Mouse (Mus musculus) mesoderm, embryonic 11.5 days (tissue): ENCODE measurements around the gene Ppid.

ENCODE experiments used
- DNase-seq: peaks from one replicate; pipeline ENCODE4 v3.0.0-alpha.2; 2012; ENCODE audit warnings: low read depth, low spot score

The Ppid gene

DNA sequence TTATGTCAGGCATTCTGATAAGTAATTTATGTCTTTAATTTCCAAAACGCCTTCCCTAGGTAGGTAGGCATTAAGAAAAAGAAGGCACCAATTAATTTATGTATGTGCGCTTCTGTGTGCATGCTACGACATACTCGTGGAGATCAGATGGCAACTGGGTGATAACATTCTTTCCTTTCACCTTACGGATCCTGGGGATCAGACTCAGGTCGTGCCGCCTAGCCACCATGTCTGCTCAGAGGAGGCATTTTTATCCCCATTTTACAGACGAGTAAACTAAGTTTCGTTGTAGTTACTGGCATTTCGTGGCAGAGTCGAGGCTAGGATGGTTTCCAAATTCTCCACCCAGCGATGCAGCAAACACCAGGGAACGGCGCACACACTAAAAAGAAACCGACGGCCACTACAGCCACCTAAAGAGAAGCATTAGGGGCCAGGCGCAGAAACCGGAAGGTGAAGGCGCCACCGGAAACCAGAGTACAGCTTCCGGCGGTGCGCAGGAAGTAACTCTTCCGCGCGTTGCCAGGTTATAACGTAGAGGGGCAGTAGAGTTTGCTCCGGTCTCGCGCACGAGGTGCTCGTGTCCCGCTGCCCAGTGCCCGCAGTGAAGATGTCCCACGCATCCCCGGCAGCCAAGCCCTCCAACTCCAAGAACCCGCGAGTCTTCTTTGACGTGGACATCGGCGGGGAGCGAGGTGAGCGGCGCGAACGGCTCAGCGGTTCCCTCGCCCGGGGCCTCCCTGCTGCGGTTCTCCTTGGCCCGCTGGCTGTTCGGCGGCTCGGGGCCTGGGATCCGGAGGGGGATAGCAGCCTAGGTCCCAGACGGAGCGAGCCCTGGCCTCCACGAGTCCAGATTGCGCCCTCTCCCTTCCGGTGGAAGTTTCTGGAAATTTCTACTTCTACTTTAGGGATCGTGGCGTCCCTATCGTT is at the start of gene Ppid:
Ppid (plus strand) TSS at position 480 of the 930 bp plus-strand sequence.
- peak; percentile 90 for DNase-seq

GRCm38 (mm10) chr3:79542585-79542984 is 48.6 kb upstream of the Ppid start:
- no peak for DNase-seq

DNA sequence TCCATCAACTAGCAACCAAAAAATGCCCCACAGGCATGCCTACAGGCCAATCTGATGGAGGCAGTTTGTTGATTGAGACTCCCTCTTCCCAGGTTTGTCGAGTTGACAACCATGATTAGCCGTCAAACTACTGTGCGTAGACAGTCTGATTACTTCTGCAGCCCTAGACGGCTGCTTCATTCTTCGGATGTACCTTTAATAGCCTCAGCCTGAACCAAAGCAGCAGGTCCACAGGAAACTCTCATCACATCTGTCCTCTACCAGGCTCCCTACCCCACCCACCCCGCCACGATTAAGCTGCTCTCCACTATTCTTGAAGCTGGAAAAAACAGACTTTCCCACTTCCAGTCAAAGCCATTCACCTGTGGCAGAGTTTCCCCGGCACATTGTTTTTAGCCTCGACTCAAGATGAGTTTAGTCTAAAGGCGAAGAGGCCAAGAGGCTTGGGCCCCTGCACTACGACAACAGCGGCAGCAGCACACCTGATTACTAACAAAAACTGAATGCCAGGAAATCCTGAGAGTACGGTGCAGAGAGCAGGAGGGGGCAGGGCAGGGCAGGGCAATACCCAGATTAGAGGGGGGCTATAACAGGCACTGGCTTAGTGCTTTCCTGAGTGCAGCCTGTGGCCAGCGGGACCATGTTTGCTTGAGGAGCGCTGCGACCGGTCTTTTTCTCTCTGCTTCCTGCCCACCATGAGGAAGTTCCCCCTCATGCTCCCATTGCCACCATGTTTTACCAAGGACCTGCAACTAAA is 42.3 kb upstream of the Ppid start:
- no peak for DNase-seq

DNA sequence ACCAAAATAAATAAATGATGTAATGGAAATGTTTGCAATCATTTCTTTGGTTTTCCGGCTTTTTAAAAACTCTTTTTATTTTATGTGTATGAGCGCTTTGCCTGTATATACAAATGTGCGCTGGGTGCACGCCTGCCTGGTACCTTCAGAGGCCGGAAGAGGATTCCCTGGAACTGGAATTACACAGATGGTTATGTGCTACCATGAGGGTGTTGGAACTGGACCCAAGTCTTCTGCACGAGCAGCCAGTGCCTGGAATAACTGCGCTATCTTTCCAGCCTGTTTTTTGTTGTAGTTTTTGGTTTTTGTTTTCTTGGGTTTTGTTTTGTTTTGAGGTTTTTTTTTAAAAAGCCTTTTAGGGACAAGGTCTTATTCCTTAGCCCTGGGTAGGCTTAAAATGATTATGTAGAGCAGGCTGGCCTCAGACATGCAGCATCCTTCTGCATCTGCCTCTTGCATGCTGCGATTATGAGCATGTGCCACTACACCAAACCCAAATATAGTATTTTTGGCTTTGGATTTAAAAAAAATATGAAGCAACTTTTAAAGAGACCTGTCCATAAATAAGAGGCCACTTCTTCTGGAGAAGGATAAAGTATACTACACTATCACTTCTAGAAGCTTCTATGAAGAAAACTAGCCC is 41.3 kb upstream of the Ppid start:
- DNase-seq: no peak

GRCm38 (mm10) chr3:79551826-79552552 is 39.2 kb upstream of the Ppid start:
- no peak for DNase-seq

DNA sequence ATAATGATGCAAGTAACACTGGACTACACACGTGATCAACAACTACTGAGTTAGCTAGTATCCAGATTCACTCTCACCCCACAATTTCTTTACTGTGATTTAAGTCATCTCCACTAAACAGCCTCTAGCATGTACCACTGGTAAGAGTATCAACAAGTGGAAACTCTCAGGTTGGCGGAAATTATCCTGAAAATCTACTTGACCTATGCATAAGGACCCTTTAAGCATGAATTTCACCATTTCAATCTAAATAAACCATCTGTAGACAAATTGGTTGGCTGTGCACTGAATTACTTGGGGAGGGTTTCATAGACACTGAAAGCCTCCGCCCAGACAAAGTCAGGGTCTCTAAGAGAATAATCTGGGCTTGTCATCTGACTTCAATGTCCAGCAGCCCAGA is 37.4 kb upstream of the Ppid start:
- DNase-seq: no peak

GRCm38 (mm10) chr3:79555061-79555460 is 36.1 kb upstream of the Ppid start:
- no peak for DNase-seq

DNA sequence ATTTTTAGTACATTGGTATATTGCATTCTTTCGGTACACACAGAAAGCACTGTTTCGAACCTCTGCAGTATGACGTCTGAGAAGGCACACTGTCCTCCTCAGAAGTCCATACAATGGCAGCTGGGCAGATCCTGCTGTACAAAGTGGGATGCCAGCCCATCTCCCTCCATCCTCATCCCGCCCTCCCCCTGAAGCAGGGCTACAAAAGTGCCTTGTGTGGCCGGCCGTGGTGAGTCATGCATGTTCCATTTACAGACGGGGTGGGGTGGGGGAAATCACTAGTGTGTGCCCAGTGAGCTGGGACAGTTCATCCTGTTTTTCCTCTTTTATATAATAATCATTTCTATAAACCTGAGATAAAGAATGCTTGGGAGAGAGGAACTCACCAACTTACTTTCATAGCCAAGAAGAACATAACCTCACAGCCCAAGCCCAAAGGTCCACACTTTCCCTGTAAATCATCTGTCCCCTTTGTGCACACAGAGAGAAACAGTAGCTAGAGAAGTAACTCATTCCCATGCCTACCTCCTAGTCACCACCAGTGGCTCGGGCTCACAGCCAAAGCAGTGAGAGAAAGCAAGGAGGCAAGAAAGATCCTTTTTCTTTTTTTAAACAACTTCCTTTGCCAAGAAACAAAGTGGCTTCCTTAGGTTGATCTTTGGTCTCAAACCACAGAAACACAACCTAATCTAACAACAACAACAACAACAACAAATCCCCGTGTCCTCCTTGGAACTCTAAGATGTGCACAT is 31.9 kb upstream of the Ppid start:
- no peak for DNase-seq

GRCm38 (mm10) chr3:79559773-79560045 is 31.4 kb upstream of the Ppid start:
- no peak for DNase-seq

DNA sequence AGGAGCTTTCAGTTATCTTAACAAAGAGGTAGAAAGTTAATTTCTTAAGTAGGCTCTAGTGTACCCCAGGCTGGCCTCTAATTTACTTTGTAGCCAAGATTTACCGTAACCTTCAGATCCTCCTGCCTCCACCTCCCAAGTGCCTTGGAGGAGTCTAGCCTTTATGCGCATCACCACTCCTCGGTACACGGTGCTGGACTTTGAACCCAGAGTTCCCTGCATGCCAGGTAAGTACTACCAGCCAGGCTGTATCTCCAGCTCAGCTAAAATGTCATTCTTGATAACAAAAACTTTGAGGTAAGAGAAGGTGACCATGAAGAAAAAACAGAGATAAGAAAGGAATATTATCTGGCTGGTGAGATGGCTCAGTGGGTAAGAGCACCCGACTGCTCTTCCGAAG is 30.6 kb upstream of the Ppid start:
- DNase-seq: no peak

GRCm38 (mm10) chr3:79561784-79562715 is 29.1 kb upstream of the Ppid start:
- DNase-seq: no peak

- no peak for DNase-seq
These were observed 27.6 kb upstream of the Ppid start for GRCm38 (mm10) chr3:79563511-79563910.

GRCm38 (mm10) chr3:79564875-79565606 is 26.1 kb upstream of the Ppid start:
- no peak for DNase-seq

- DNase-seq: no peak
These were observed 24.1 kb upstream of the Ppid start for GRCm38 (mm10) chr3:79566716-79567691.

GRCm38 (mm10) chr3:79567703-79568362 is 23.3 kb upstream of the Ppid start, which contains the start of gene Fnip2:
TSS of gene Fnip2 (minus strand) at chr3:79567796.
- peak; percentile 94 for DNase-seq

GRCm38 (mm10) chr3:79568629-79569350 is 22.4 kb upstream of the Ppid start:
- DNase-seq: no peak

- no peak for DNase-seq
These were observed 21.8 kb upstream of the Ppid start for GRCm38 (mm10) chr3:79569351-79569681.
